Mouse (Mus musculus): ENCODE measurements at regions not wholly inside any gene's neighbourhood (a gene's known extent, or its start where the extent isn't known, plus 50 kb on each side); places are given as distances from the start of the nearest gene placed in this dataset.

DNA sequence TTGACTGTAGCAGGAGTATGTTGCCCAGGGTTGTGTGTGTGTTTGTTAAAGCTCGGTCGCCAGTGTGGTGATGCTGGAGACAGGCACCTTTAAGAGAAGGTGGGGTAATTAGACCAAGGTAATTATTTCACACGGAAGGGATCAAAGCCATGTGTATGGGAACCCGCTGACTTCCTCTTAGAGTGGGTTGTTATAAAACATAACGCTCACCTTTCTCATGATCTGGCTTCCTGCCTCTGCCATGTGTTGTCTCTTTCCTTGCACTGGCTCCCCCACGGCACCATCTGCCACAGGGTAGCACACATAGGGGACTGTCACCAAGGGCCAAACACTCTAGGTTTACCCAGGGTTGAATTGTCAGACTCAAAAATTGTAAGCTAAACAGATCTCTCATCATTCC lies 78.5 kb downstream of the Gm5426 start:
- no peak overlapping the region for H3K4me3 ChIP-seq (replicated peaks in 1 of 3; ENCODE audit: low read depth in 2 of 3, low read length in 2 of 3, poor library complexity in 1 of 3)
- in situ Hi-C loops (cut with MboI; ENCODE audit: low pct_ligation_motif_present, low pct_unique_long_range_greater_than_20kb, low sequenced_read_pairs), result loop anchor here (10.0 to 25.0 kb wide), 4 partner anchors 160 to 1100 kb away; no protein-coding TSS in a partner anchor
- H3K79me2 ChIP-seq (replicated peaks; ENCODE audit: control insufficient read depth, extremely low read depth, insufficient read depth, poor library complexity, severe bottlenecking), result no peaks in the 10 kb centered on the region
- TF ChIP-seq CHD2 (IDR thresholded peaks at IDR 0.05; ENCODE audit: low read length), result no peak
- TF ChIP-seq SIN3A (IDR thresholded peaks at IDR 0.05; ENCODE audit: low read length), result no peak
- TF ChIP-seq JUN (IDR thresholded peaks at IDR 0.05; ENCODE audit: insufficient read depth, low read depth, low read length), result no peak
- no peak for TF ChIP-seq ZNF384 (IDR thresholded peaks at IDR 0.05; ENCODE audit: low read depth, low read length)
- TF ChIP-seq ETS1 (conservative IDR thresholded peaks at IDR 0.05; ENCODE audit: low read depth, low read length), result no peak
- no peak for TF ChIP-seq MAZ (IDR thresholded peaks at IDR 0.05; ENCODE audit: low read depth, low read length)
- TF ChIP-seq CTCF (conservative IDR thresholded peaks at IDR 0.05 in 1 of 2, IDR thresholded peaks at IDR 0.05 in 1 of 2; ENCODE audit: low read depth in 2 of 2, low read length in 2 of 2), result no peak
- TF ChIP-seq BHLHE40 (IDR thresholded peaks at IDR 0.05; ENCODE audit: low read depth, low read length), result no peak
- no peak for TF ChIP-seq MAFK (IDR thresholded peaks at IDR 0.05; ENCODE audit: insufficient replicate concordance, low read length)
- TF ChIP-seq IRF4 (IDR thresholded peaks at IDR 0.05; ENCODE audit: low read depth, low read length), result no peak
- TF ChIP-seq MYC (IDR thresholded peaks at IDR 0.05; ENCODE audit: low read depth, low read length), result no peak
- no peak for TF ChIP-seq RAD21 (IDR thresholded peaks at IDR 0.05; ENCODE audit: low read depth, low read length)
- no peak for TF ChIP-seq POLR2AphosphoS2 (IDR thresholded peaks at IDR 0.05; ENCODE audit: low read depth, low read length)
- H3K27ac ChIP-seq (ENCODE audit: insufficient read depth, low read depth), result no peak overlapping the region
- no peak overlapping the region for H3K9ac ChIP-seq (ENCODE audit: insufficient read depth, low read depth)
- DNase-seq (ENCODE audit: extremely low read depth), result no peak
- no peak overlapping the region for H3K4me2 ChIP-seq (ENCODE audit: insufficient read depth, low read depth, poor library complexity, severe bottlenecking)
- H3K36me3 ChIP-seq (replicated peaks in 1 of 2; ENCODE audit: control insufficient read depth in 1 of 2, insufficient read depth in 1 of 2, low read length in 1 of 2), result no peaks in the 10 kb centered on the region
- dilution Hi-C loops (cut with MboI; ENCODE audit: extremely low pct_ligation_motif_present, extremely low pct_unique_long_range_greater_than_20kb, low sequenced_read_pairs), result no loop called here
- H3K9me3 ChIP-seq (replicated peaks; ENCODE audit: low read length), result no peaks in the 10 kb centered on the region
- H3K4me1 ChIP-seq (ENCODE audit: control insufficient read depth in 1 of 2, insufficient read depth in 2 of 2), result peaks cover 0 to 8% of the 10 kb centered on the region in 2 experiments; a peak in 1 of 4 replicates
- H3K27me3 ChIP-seq (replicated peaks), result no peaks in the 10 kb centered on the region

DNA sequence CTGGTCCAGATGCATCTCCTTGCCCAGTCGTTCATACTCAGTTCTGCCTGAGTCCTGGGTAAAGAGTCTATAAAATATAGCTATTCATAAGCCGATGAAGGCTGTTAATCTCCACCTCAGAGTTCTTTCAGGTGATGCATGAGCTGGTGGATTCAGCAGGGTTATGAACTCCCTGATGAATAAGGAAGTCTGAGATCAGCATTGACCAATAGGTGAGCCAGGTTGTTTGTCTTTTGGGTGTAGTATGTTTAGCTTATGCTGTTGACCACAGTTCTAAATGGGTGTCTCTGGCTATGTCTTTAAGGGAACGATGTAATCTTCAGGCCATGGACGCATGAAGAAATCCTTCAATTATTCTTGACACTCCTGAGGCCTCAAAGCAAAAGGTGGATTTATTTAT lies 84.3 kb downstream of the Gm5426 start:
- Histone ChIP-seq H3K79me2 (replicated peaks; ENCODE audit: control insufficient read depth, extremely low read depth, insufficient read depth, poor library complexity, severe bottlenecking) (no peaks in the 10 kb centered on the region), H3K4me2 (ENCODE audit: insufficient read depth, low read depth, poor library complexity, severe bottlenecking) (no peak overlapping the region), H3K9ac (ENCODE audit: insufficient read depth, low read depth) (no peak overlapping the region), H3K4me1 (ENCODE audit: control insufficient read depth in 1 of 2, insufficient read depth in 2 of 2) (peaks cover 0 to 3% of the 10 kb centered on the region in 2 experiments; a peak in 1 of 4 replicates), H3K4me3 (replicated peaks in 1 of 3; ENCODE audit: low read depth in 2 of 3, low read length in 2 of 3, poor library complexity in 1 of 3) (no peak overlapping the region), H3K36me3 (replicated peaks in 1 of 2; ENCODE audit: control insufficient read depth in 1 of 2, insufficient read depth in 1 of 2, low read length in 1 of 2) (no peaks in the 10 kb centered on the region), H3K27me3 (replicated peaks) (no peaks in the 10 kb centered on the region), H3K9me3 (replicated peaks; ENCODE audit: low read length) (no peaks in the 10 kb centered on the region), H3K27ac (ENCODE audit: insufficient read depth, low read depth) (no peak overlapping the region)
- dilution Hi-C loops (cut with MboI; ENCODE audit: extremely low pct_ligation_motif_present, extremely low pct_unique_long_range_greater_than_20kb, low sequenced_read_pairs) (no loop called here), in situ Hi-C loops (cut with MboI; ENCODE audit: low pct_ligation_motif_present, low pct_unique_long_range_greater_than_20kb, low sequenced_read_pairs) (loop anchor here (25.0 kb wide), 1 partner anchor 517 kb away; no protein-coding TSS in a partner anchor)
- TF ChIP-seq CHD2 (IDR thresholded peaks at IDR 0.05; ENCODE audit: low read length) (no peak), USF2 (conservative IDR thresholded peaks at IDR 0.05; ENCODE audit: low read depth, low read length) (no peak), ZNF384 (IDR thresholded peaks at IDR 0.05; ENCODE audit: low read depth, low read length) (no peak), HCFC1 (IDR thresholded peaks at IDR 0.05; ENCODE audit: low read depth, low read length) (no peak), TBP (conservative IDR thresholded peaks at IDR 0.05; ENCODE audit: low read depth, low read length) (no peak), MAZ (IDR thresholded peaks at IDR 0.05; ENCODE audit: low read depth, low read length) (no peak), UBTF (IDR thresholded peaks at IDR 0.05; ENCODE audit: low read depth, low read length) (no peak), NRF1 (IDR thresholded peaks at IDR 0.05; ENCODE audit: low read depth, low read length) (no peak), ZMIZ1 (IDR thresholded peaks at IDR 0.05; ENCODE audit: low read depth, low read length) (no peak), MAFK (IDR thresholded peaks at IDR 0.05; ENCODE audit: insufficient replicate concordance, low read length) (no peak), SMC3 (IDR thresholded peaks at IDR 0.05; ENCODE audit: low read depth, low read length) (no peak), ELF1 (IDR thresholded peaks at IDR 0.05; ENCODE audit: low read depth, low read length) (no peak), SIN3A (IDR thresholded peaks at IDR 0.05; ENCODE audit: low read length) (no peak), TCF12 (IDR thresholded peaks at IDR 0.05; ENCODE audit: low read depth, low read length) (no peak), POLR2A (IDR thresholded peaks at IDR 0.05; ENCODE audit: low read depth, low read length) (no peak), JUND (conservative IDR thresholded peaks at IDR 0.05; ENCODE audit: low read depth, low read length) (no peak), POLR2AphosphoS2 (IDR thresholded peaks at IDR 0.05; ENCODE audit: low read depth, low read length) (no peak), RAD21 (IDR thresholded peaks at IDR 0.05; ENCODE audit: low read depth, low read length) (no peak), MEF2A (IDR thresholded peaks at IDR 0.05; ENCODE audit: borderline replicate concordance, low read depth, low read length) (no peak), JUN (IDR thresholded peaks at IDR 0.05; ENCODE audit: insufficient read depth, low read depth, low read length) (no peak)
- DNase-seq (ENCODE audit: extremely low read depth), result no peak

Measured in CH12.LX (cell line).